Comparison of ENCODE assay signal across 21 mouse cellular contexts in genomic region chr3:141735285-141735684, GRCm38 (mm10).
DNase-seq lines count a peak whose midpoint lies in the region; ATAC-seq and TF ChIP-seq lines count a peak whose summit lies in the region.
"Had no signal": no experiment of that assay in that cellular context is flagged by ENCODE, and none has a peak within 500 bp of the region (broad histone marks: within the 10 kb centered on the region; RNA-seq: fewer than 3 reads in every experiment).

No protein-coding gene starts in this region.

- TF ChIP-seq CTCF in lung, postnatal 0 days (IDR thresholded peaks at IDR 0.05), result no peak

- H3K9me3 ChIP-seq in lung, postnatal 0 days (ENCODE audit: low read length), result no peaks in the 10 kb centered on the region
- H3K9me3 ChIP-seq: embryonic facial prominence, embryonic 13.5 days; embryonic facial prominence, embryonic 15.5 days; forebrain, embryonic 10.5 days; forebrain, embryonic 12.5 days had no signal

- DNase-seq in lung, postnatal 0 days (ENCODE audit: low spot score), result peak; percentile 4
- DNase-seq in lung, postnatal 25 days (ENCODE audit: low spot score), result no peak
- DNase-seq in brain, adult 2 months (ENCODE audit: low read depth, low spot score), result peak; percentile 60
- peak; percentile 32 for DNase-seq in telencephalon, adult 2 months (ENCODE audit: low read depth, low spot score)
- DNase-seq in cerebellum, postnatal 10 days, result no peak
- DNase-seq: adrenal gland, adult 2 months; adrenal gland, postnatal 10 days; adrenal gland, postnatal 25 days; cerebellum, adult 11-12 months; cerebellum, adult 2 months; cerebellum, adult 9-10 months; cerebellum, postnatal 14 days; cerebellum, postnatal 36 days; embryo, embryonic 11 days had no signal

- no peak overlapping the region for H3K27ac ChIP-seq in lung, postnatal 0 days (ENCODE audit: low read length)
- H3K27ac ChIP-seq: embryonic facial prominence, embryonic 13.5 days; embryonic facial prominence, embryonic 15.5 days; forebrain, embryonic 10.5 days; forebrain, embryonic 12.5 days had no signal

- no peak overlapping the region for H3K9ac ChIP-seq in lung, postnatal 0 days (replicated peaks; ENCODE audit: low read depth)
- H3K9ac ChIP-seq: embryonic facial prominence, embryonic 13.5 days; embryonic facial prominence, embryonic 15.5 days; forebrain, embryonic 12.5 days had no signal

- no peaks in the 10 kb centered on the region for H3K36me3 ChIP-seq in lung, postnatal 0 days (ENCODE audit: insufficient read depth, low read length)
- H3K36me3 ChIP-seq: embryonic facial prominence, embryonic 13.5 days; embryonic facial prominence, embryonic 15.5 days; forebrain, embryonic 10.5 days; forebrain, embryonic 12.5 days had no signal

- no peaks in the 10 kb centered on the region for H3K27me3 ChIP-seq in lung, postnatal 0 days (replicated peaks; ENCODE audit: insufficient read depth, low read length)
- H3K27me3 ChIP-seq: embryonic facial prominence, embryonic 13.5 days; embryonic facial prominence, embryonic 15.5 days; forebrain, embryonic 12.5 days had no signal

- no peak overlapping the region for H3K4me2 ChIP-seq in lung, postnatal 0 days (replicated peaks; ENCODE audit: low read depth, low read length)
- H3K4me2 ChIP-seq: embryonic facial prominence, embryonic 13.5 days; embryonic facial prominence, embryonic 15.5 days; forebrain, embryonic 12.5 days had no signal

- TF ChIP-seq EP300 in lung, postnatal 0 days (IDR thresholded peaks at IDR 0.05), result no peak

- H3K4me3 ChIP-seq in lung, postnatal 0 days (ENCODE audit: low read depth, low read length), result no peak overlapping the region
- H3K4me3 ChIP-seq: embryonic facial prominence, embryonic 13.5 days; embryonic facial prominence, embryonic 15.5 days; erythroblast, embryonic 14.5 days; forebrain, embryonic 10.5 days; forebrain, embryonic 12.5 days had no signal

- ATAC-seq in lung, postnatal 0 days, result no peak
- ATAC-seq: forebrain, embryonic 14.5 days; forebrain, embryonic 16.5 days had no signal

- H3K4me1 ChIP-seq in lung, postnatal 0 days (ENCODE audit: insufficient read depth, low read depth, low read length), result no peaks in the 10 kb centered on the region
- H3K4me1 ChIP-seq: embryonic facial prominence, embryonic 13.5 days; embryonic facial prominence, embryonic 15.5 days; forebrain, embryonic 10.5 days; forebrain, embryonic 12.5 days had no signal

Comparison
In these comparisons a context has a peak if more than half of its experiments do, and no peak if none do; other contexts are left out.
1. DNase-seq: peak in lung, postnatal 0 days (single experiment), brain, adult 2 months (single experiment) and telencephalon, adult 2 months (single experiment); none in lung, postnatal 25 days (single experiment) and cerebellum, postnatal 10 days (0 of 2).